Mouse (Mus musculus) ES-Bruce4 (cell line): ENCODE results near the gene Ap1m2.

Experiments
- CTCF ChIP-seq: IDR thresholded peaks from one replicate; pipeline ENCODE4 v1.8.1; 2011; ENCODE audit warnings: low read depth, low read length
- EP300 ChIP-seq: IDR thresholded peaks from 2 replicates; pipeline ENCODE4 v1.6.1; 2011; ENCODE audit warnings: low read depth, low read length; ENCODE audit not compliant: insufficient read depth
- POLR2A ChIP-seq: IDR thresholded peaks from one replicate; pipeline ENCODE4 v1.8.1; 2011; ENCODE audit warnings: low read length; ENCODE audit not compliant: insufficient read depth

DNA sequence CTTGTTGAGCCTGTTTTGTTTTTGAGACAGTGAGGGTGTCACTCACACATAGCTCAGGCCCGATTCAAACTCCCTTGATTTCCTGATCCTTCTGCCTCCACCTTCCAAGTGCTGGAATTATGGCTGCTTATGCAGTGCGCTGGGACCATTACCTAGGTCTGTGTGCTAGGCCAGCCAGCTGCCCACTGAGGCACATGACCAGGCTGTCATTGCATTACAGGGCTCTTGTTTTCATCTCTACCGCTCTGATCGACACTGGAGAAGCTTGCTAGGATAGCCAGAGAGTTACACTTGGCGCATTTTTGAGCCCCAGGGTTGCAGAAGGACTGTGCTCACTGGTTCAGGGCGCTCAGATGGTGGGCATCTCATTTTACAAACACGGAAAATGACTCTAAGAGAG lies 442 bp downstream of the Ap1m2 start:
- TF ChIP-seq CTCF (no peak), POLR2A (no peak), EP300 (no peak)
